Mouse (Mus musculus) liver, embryonic 16.5 days (tissue): ENCODE results near the gene Aicda. TPM values are rescaled to one million over a fixed set of nuclear protein-coding genes. Genes with fewer than 3 reads are reported as not detected.

Experiments
- ATAC-seq: fragments of 200-750 bp; cut with Nextera tagmentation; 2 replicates; pipeline ENCODE4 v1.8.0; 2017; ENCODE audit warnings: low read depth, mild to moderate bottlenecking, moderate number of reproducible peaks, moderate library complexity
- H3K27ac ChIP-seq: fragments of 300-500 bp; sonication (generic); 2 replicates; pipeline ENCODE4 v1.5.1; 2014; ENCODE audit warnings: mild to moderate bottlenecking, low read length
- H3K27me3 ChIP-seq: fragments of 300-500 bp; sonication (generic); 2 replicates; pipeline ENCODE4 v1.6.1; 2014; ENCODE audit warnings: low read depth, low read length, mixed read lengths; ENCODE audit not compliant: control insufficient read depth, insufficient read depth
- H3K36me3 ChIP-seq: fragments of 300-500 bp; sonication (generic); 2 replicates; pipeline ENCODE4 v1.6.1; 2014; ENCODE audit warnings: mild to moderate bottlenecking; ENCODE audit not compliant: control insufficient read depth, insufficient read depth
- H3K4me1 ChIP-seq: fragments of 300-500 bp; sonication (generic); 2 replicates; pipeline ENCODE4 v1.6.1; 2014; ENCODE audit warnings: low read depth, low read length, mixed read lengths; ENCODE audit not compliant: control insufficient read depth
- H3K4me2 ChIP-seq: fragments of 300-500 bp; sonication (generic); 2 replicates; pipeline ENCODE4 v1.6.1; 2014; ENCODE audit warnings: low read depth, low read length, mixed read lengths
- H3K4me3 ChIP-seq: fragments of 300-500 bp; sonication (generic); 2 replicates; pipeline ENCODE4 v1.5.1; 2014; ENCODE audit warnings: low read depth, mild to moderate bottlenecking, low read length
- H3K9ac ChIP-seq: fragments of 300-500 bp; sonication (generic); 2 replicates; pipeline ENCODE4 v1.6.1; 2014; ENCODE audit warnings: low read depth, low read length
- H3K9me3 ChIP-seq: fragments of 300-500 bp; sonication (generic); replicated peaks from 2 replicates; pipeline ENCODE4 v1.6.1; 2016; ENCODE audit warnings: low read length; ENCODE audit not compliant: control insufficient read depth
- WGBS: fragments of 180-500 bp; shearing (Covaris S2); extraction: QIAGEN DNeasy Blood & Tissue Kit; methylation state at CpG from one replicate; pipeline ENCODE4 v1.1.7; 2014; ENCODE audit not compliant: insufficient replicate concordance; 5-methylcytosine and 5-hydroxymethylcytosine counted together
- polyA plus RNA-seq: library from polyadenylated mRNA; unstranded; fragments of >200 nt; fragmentation: Nextera tagmentation; extraction: Ambion mirVana; gene quantifications from 2 replicates; pipeline ENCODE4 v1.2.1, GENCODE M21; 2015

The Aicda gene
- polyA plus RNA-seq, 1 experiment from 2014 or later, result not detected

DNA sequence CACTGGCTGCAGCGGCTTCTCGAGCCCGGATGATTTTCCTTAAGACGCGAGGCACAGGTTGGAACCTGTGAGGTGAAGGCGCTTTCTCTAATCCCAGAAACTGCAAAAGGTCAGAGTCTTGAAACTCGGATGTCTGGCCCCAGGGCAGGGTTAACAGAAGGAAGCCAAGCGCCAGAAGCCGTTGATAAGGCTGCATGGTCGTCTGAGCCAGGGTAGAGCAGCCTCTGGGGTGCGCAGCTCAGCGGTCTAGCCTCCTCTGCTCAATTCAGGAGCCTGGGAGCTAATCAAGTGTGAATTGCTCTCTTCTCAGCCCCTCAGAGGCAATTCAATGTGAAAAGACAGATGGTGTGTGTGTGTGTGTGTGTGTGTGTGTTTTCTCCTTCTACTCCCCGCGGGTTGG lies 56.2 kb downstream of the Aicda start, which contains the start of gene Gdf3:
Gdf3 (minus strand) TSS at position 317 of the 400 bp plus-strand sequence.
- 22% methylated on average over 14 of the region's 14 CpGs for WGBS
- H3K36me3 ChIP-seq, result no peaks in the 10 kb centered on the region
- H3K4me3 ChIP-seq, result no peak within 1 kb of the TSS
- no peaks in the 10 kb centered on the region for H3K9me3 ChIP-seq
- H3K9ac ChIP-seq, result no peak within 1 kb of the TSS
- no peak within 1 kb of the TSS for H3K27ac ChIP-seq
- ATAC-seq, result peak; percentile 59
- H3K27me3 ChIP-seq, result no peaks in the 10 kb centered on the region
- H3K4me1 ChIP-seq, result no peaks in the 10 kb centered on the region
- H3K4me2 ChIP-seq, result peak within 1 kb of the TSS; percentile 15; the same call in 1 of the 2 replicates

DNA sequence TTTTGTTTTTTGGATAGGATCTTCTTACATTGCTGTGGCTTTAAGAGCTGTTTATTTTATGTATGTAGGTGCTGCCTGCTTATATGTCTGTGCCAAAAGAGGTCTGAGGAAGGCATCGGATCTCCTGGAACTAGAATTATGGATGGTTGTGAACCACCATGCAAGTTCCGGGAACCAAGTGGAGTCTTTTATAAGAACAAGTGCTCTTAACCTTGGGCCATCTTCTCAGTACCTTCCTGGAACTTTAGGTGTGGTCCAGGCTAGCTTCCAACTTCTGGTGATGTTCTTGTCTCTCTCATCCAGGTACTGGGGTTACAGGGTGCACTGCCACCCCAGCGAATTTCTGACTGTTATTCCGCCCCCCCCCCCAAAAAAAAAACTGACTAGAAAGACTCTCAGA lies 58.8 kb downstream of the Aicda start:
- 61% methylated on average over 4 of the region's 4 CpGs for WGBS
- Histone ChIP-seq H3K4me2 (no peak overlapping the region), H3K27me3 (no peaks in the 10 kb centered on the region), H3K9ac (no peak overlapping the region), H3K4me3 (no peak overlapping the region), H3K4me1 (no peaks in the 10 kb centered on the region), H3K27ac (no peak overlapping the region), H3K9me3 (no peaks in the 10 kb centered on the region), H3K36me3 (no peaks in the 10 kb centered on the region)
- no peak for ATAC-seq

Other genes with a start within 250 kb of the Aicda start
- gene M6pr, start 245.1 kb upstream of the Aicda start, polyA plus RNA-seq, result 83.5 and 87.2 TPM in 2 replicates
- gene Phc1, start 213.2 kb upstream of the Aicda start, polyA plus RNA-seq, result 1.1 and 1.2 TPM in 2 replicates
- 0.32 and 0.60 TPM in 2 replicates for gene Rimklb, start 55.0 kb upstream of the Aicda start, polyA plus RNA-seq
- 1.0 and 1.2 TPM in 2 replicates for gene Mfap5, start 48.0 kb upstream of the Aicda start, polyA plus RNA-seq
- gene Apobec1, start 48.6 kb downstream of the Aicda start, polyA plus RNA-seq, result 5.7 and 6.2 TPM in 2 replicates
- 0.97 and 0.98 TPM in 2 replicates for gene Gdf3, start 56.3 kb downstream of the Aicda start, polyA plus RNA-seq
- not detected in 2 replicates for gene Dppa3, start 72.6 kb downstream of the Aicda start, polyA plus RNA-seq
- gene Nanog, start 153.7 kb downstream of the Aicda start, polyA plus RNA-seq, result not detected in 2 replicates
- gene Slc2a3, start 247.8 kb downstream of the Aicda start, polyA plus RNA-seq, result 12.2 and 13.0 TPM in 2 replicates